Mouse (Mus musculus) urinary bladder, postnatal 4 days (tissue): ENCODE measurements around the gene Pdcd1lg2.

Experiments used
- DNase-seq, 2 experiments: peaks; one replicate each; pipeline ENCODE4 v3.0.0; 2021 to 2022; ENCODE audit warnings: low spot score in 2 of 2

Gene Pdcd1lg2

GRCm38 (mm10) chr19:29418661-29419115, 8.0 kb downstream of the Pdcd1lg2 start:
- no peak for DNase-seq

GRCm38 (mm10) chr19:29419506-29419905, 8.8 kb downstream of the Pdcd1lg2 start:
- no peak for DNase-seq

DNA sequence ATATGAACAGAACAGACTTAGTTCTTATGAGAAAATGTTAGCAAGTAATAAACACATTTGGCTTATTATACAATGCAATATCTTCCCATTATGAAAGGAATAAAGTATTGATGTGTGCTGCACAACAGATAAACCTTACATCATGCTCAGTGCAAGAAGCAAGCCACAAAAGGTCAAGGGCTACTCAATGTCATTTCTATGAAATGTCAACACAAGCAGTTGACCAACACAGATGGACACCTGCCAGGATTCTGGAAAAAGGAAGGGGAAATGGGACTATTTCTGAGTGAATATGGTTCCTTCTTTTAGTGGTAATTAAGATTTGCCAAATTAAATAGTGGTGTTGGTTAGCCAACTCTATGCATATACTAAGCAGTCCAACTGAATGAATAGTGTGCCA, 9.2 kb downstream of the Pdcd1lg2 start:
- no peak for DNase-seq

GRCm38 (mm10) chr19:29420397-29420796, 9.7 kb downstream of the Pdcd1lg2 start:
- DNase-seq: no peak

GRCm38 (mm10) chr19:29422013-29422645, 11.4 kb downstream of the Pdcd1lg2 start:
- DNase-seq: no peak

DNA sequence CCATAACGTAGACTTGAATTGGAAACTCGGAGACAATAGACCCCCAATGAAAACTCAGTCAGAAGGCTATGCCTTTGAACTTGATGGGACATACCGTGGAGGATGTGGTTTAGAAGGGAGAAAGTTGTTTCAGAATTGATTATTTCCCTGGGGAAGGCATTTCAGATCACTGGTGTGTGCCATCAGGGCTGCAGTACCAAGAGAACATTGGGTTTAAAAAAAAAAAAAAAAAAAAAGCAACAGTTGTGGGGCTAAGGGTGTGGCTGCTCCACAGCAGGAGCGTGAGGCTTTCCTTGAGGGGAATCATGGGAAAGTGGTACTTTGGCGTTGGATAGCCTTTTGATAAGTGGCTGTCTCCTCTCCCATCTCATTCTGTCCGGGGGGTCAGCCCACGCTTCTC, 12.1 kb downstream of the Pdcd1lg2 start:
- DNase-seq: no peak

DNA sequence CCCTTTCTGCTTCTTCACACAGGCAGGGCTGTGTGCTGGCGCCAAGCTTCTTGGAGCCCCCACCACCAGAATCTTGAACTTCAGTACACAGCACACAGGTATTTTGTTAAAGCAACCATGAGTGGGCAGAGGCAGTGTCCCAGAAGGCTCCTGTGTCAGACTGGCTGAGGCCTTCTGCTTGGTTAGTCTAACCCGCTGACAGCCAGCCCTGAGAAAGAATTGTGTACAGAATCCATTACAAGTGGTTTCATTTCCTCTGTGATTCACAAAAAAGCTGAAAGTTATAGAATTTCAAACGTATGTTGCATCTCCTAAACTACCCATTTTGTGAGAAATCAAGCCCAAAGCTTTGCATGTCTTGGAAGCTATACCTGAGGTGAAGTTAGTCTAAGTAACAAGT, 19.8 kb downstream of the Pdcd1lg2 start:
- DNase-seq: no peak

- no peak for DNase-seq
These were observed 20.2 kb downstream of the Pdcd1lg2 start for GRCm38 (mm10) chr19:29430953-29431352.

- no peak for DNase-seq
These were observed 26.2 kb downstream of the Pdcd1lg2 start for GRCm38 (mm10) chr19:29436793-29437479.

DNA sequence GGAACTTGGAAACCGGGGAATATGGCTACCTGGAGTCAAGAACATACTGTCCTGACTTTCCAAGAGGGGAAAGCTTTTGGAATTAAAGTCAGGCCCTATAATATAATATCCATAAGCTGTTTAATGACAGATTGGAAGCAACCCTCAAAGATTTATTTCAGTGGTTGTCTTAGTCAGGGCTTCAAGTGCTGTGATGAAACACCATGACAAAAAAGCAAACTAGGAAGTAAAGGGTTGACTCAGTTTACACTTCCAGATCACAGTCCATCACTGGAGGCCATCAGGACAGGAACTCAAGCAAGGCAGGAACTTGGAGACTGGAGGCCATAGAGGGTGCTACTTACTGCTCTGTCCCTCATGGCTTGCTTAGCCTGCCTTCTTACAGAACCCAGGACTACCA, 27.1 kb downstream of the Pdcd1lg2 start:
- DNase-seq: no peak

DNA sequence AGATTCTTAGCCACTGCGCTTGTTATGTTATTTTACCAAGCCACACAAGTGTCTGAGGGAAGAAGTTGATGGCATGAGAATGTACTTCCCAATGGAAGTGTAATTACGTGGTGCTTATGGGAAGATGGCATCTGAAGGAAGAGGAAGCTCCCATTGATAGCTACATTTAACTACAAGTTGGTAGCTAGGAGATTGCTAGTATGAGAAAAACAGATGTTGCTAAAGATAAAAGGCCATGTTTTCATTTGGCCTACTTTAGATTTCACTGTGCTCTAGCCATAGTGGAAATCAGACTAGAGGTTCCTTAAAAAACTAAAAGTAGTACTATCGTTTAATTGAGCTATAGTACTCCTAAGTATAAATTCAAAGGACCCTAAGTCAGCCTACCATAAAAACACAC, 28.5 kb downstream of the Pdcd1lg2 start:
- DNase-seq: no peak

DNA sequence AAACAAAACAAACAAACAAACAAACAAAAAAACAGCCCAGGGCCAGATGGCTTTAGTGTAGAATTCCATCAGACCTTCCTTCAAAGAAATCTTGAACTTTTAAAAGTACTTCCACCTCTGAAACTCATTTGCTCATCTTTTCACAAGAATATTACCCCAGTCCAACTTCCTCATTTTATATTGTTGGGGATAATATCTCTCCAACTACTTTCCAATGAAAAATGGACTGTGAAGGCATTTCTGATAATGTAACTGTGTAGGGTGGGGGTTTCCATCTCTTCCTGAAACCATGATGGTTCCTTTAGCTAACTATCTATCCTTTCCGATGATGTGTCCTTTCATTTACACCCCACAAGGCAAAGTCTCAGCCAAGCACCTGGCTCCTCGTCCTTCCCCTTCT, 31.8 kb downstream of the Pdcd1lg2 start:
- DNase-seq: no peak

DNA sequence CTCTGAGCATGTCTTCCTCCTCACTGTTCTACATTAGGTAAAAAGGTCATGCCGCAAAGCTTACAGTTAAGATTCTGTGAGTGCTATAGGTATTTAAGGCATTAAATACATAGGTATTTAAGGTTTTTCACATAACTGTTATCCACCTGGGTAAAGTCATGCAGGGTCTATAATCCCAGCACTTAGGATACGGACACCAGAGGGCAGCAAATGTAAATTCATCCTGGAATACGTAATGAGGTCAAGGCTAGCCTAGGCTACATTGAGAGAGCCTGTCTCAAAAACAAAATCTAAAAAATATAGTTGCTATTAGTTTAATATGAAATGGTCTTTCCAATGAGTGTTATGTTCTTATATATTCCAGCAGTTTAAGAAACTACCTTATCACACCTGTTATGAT, 33.6 kb downstream of the Pdcd1lg2 start:
- no peak for DNase-seq

DNA sequence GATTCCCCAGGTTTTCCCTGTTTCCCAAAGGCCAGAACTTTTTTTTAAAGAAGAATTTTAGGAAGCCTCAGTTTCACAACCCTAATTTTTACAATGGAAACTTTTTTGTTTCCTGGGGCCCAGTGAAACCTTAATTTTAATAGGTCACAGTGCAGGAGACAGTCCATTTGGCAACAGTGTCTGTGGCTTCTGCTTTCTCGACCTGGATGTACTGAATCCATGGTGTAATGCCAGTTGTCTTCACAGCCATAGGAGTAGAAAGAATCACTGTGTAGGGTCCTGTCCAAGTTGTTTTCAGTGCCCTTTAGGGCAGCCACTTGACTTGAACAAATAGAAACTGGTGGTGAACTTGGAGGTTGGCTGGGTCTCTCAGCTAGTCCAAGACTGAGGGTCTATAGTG, 37.7 kb downstream of the Pdcd1lg2 start:
- DNase-seq: no peak

DNA sequence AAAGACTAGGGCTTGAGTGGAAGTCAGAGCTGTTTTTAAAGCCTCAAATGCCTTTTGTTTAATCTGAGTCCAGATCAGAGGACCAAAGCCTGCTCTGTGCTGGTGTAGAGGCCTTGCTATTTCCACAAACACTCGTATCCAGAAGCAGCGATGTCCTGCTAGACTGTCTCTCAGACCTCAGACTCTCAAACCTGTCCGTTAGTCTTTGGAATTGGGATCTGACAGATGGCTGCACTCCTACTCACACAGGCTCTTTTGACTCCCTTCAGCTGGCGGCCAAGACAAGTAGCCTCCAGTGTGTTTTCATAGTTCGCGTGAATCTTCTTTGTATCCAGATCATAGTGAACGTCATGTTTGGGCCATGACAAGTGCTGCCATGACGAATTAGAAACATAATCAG, 39.7 kb downstream of the Pdcd1lg2 start:
- DNase-seq: no peak

GRCm38 (mm10) chr19:29454141-29454601, 43.5 kb downstream of the Pdcd1lg2 start:
- DNase-seq: no peak

DNA sequence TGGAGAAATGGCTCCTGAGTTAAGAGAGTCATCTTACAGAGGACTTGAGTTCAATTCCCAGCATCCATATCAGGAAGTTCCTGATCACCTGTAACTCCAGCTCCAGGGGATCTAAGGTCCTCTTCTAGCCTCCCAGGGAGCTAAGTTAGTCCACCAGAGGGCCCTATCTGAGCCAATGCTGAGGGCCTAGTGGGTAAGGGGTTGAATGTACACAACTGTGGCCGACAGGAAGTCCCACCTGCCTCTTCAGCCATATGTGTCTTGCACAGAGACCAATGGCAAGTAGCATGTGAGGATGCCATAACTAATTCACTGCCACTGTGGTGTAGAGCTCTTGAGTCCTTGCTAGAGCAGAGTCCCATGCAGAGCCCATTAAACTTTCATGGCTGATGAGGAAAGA, 44.4 kb downstream of the Pdcd1lg2 start:
- no peak for DNase-seq

GRCm38 (mm10) chr19:29457982-29458381, 47.3 kb downstream of the Pdcd1lg2 start:
- no peak for DNase-seq

DNA sequence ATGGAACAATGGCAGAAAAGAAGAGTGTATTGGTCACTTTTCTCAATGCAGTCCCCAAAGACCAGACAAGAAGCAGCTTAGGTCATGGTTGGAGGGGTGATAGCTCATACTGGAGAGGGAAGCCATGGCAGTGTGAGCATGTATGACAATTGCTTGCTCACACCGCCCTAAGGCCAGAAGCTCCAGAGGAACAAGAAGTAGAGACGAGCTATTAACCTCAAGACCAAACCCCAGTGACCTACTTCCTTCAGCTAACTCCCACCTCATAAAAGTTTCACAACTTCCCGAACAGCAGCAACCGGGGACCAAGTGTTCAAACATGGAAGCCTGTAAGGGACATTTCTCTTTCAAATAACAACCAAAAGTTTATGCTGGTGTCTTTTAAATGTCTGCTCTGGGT, 51.7 kb downstream of the Pdcd1lg2 start:
- DNase-seq: no peak

- DNase-seq: no peak
These were observed 53.1 kb downstream of the Pdcd1lg2 start for GRCm38 (mm10) chr19:29463645-29464395.

- no peak for DNase-seq
These were observed 56.1 kb downstream of the Pdcd1lg2 start for GRCm38 (mm10) chr19:29466819-29467218.

GRCm38 (mm10) chr19:29468941-29469685, 58.4 kb downstream of the Pdcd1lg2 start:
- DNase-seq: no peak
